8 mouse cellular contexts compared by ENCODE assay signal in the genomic region with DNA sequence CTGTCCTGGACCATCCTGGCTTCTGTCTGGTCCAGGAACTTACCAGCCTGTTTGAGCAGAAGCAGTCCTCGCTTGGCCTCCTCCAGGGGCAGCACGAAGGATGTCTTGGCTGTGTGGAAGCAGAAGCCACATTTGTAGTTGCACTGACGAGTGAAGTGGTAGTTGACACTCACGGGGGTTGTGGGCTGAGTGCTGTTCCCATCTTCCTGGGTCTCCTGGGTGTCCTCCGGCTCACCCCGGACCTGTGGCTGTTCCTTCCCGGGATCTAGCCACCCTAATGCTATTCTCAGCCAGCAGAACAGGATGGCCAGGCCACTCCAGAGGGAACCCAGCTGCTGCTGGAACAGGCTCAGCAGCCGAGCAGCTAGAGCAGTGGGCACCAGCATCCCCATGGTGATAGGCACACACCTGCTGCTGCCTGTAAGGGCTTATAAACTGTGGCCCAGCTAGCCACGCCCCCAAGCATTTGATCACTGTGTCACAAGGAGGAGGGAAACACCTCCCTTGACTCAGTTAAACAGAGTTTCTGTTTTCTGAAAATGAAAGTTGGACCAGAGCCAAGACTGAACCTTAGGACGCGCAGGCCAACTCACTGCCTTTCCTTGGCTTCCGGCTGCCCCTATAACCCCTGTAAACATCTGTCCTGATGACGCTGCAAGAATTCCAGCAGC. TPM values are rescaled to one million over a fixed set of nuclear protein-coding genes. Genes with fewer than 3 reads are reported as not detected.
DNase-seq lines count a peak whose midpoint lies in the region; ATAC-seq lines count a peak whose summit lies in the region.

A gene (minus strand): TSS at position 425 of the 671 bp plus-strand sequence.

- H3K9ac ChIP-seq in embryonic facial prominence, embryonic 13.5 days: no peak within 1 kb of the TSS
- H3K9ac ChIP-seq in heart, embryonic 12.5 days: no peak within 1 kb of the TSS
- 0 out of 2 replicates have a peak within 1 kb of the TSS, but pooled peaks have one; percentile 17 for H3K9ac ChIP-seq in kidney, embryonic 16.5 days (replicated peaks; ENCODE audit: low read length)

- ATAC-seq in embryonic facial prominence, embryonic 13.5 days (ENCODE audit: insufficient number of reproducible peaks, insufficient read depth, low FRiP score, low TSS enrichment, low read depth): peak; percentile 56; the same call in 1 of the 2 replicates
- peak; percentile 65; the same call in 1 of the 2 replicates for ATAC-seq in heart, embryonic 12.5 days (ENCODE audit: insufficient number of reproducible peaks, low FRiP score)
- ATAC-seq in kidney, embryonic 16.5 days (ENCODE audit: low FRiP score, low TSS enrichment): peak; percentile 84
- ATAC-seq in cerebellum, adult (ENCODE audit: insufficient number of reproducible peaks, low FRiP score, low TSS enrichment): no peak

- H3K9me3 ChIP-seq in embryonic facial prominence, embryonic 13.5 days: no peaks in the 10 kb centered on the region
- no peaks in the 10 kb centered on the region for H3K9me3 ChIP-seq in heart, embryonic 12.5 days (replicated peaks)
- H3K9me3 ChIP-seq in kidney, embryonic 16.5 days (ENCODE audit: low read length): no peaks in the 10 kb centered on the region

- H3K27me3 ChIP-seq in embryonic facial prominence, embryonic 13.5 days: no peaks in the 10 kb centered on the region
- H3K27me3 ChIP-seq in heart, embryonic 12.5 days (replicated peaks): no peaks in the 10 kb centered on the region
- H3K27me3 ChIP-seq in kidney, embryonic 16.5 days (ENCODE audit: insufficient read depth, low read length): no peaks in the 10 kb centered on the region

- DNase-seq in CD4-positive helper T cell, adult 2 months (ENCODE audit: low read depth, low spot score): peak; percentile 93
- peak; percentile 57 for DNase-seq in NIH3T3 (ENCODE audit: low read depth)
- peak; percentile 77 for DNase-seq in lung, postnatal 10 days
- DNase-seq in spleen, adult 18-20 months: peak; percentile 66 to 71

- H3K4me3 ChIP-seq in embryonic facial prominence, embryonic 13.5 days: no peak within 1 kb of the TSS
- no peak within 1 kb of the TSS for H3K4me3 ChIP-seq in heart, embryonic 12.5 days
- H3K4me3 ChIP-seq in kidney, embryonic 16.5 days (ENCODE audit: low read length): peak within 1 kb of the TSS; percentile 27

- H3K36me3 ChIP-seq in embryonic facial prominence, embryonic 13.5 days: no peaks in the 10 kb centered on the region
- no peaks in the 10 kb centered on the region for H3K36me3 ChIP-seq in heart, embryonic 12.5 days
- H3K36me3 ChIP-seq in kidney, embryonic 16.5 days (ENCODE audit: insufficient read depth, low read length): no peaks in the 10 kb centered on the region

- H3K4me2 ChIP-seq in embryonic facial prominence, embryonic 13.5 days: peak within 1 kb of the TSS; percentile 27
- H3K4me2 ChIP-seq in heart, embryonic 12.5 days: peak within 1 kb of the TSS; percentile 51
- peak within 1 kb of the TSS; percentile 44 for H3K4me2 ChIP-seq in kidney, embryonic 16.5 days (replicated peaks; ENCODE audit: low read depth, low read length)

- 44% methylated on average over 13 of the region's 13 CpGs for WGBS in embryonic facial prominence, embryonic 13.5 days
- WGBS in heart, embryonic 12.5 days: 51% methylated on average over 13 of the region's 13 CpGs
- 37% methylated on average over 13 of the region's 13 CpGs for WGBS in kidney, embryonic 16.5 days

- H3K4me1 ChIP-seq in embryonic facial prominence, embryonic 13.5 days: peaks cover 11% of the 10 kb centered on the region
- peaks cover 9% of the 10 kb centered on the region for H3K4me1 ChIP-seq in heart, embryonic 12.5 days (replicated peaks)
- peaks cover 14% of the 10 kb centered on the region for H3K4me1 ChIP-seq in kidney, embryonic 16.5 days (ENCODE audit: insufficient read depth, low read length)

- no peak within 1 kb of the TSS for H3K27ac ChIP-seq in embryonic facial prominence, embryonic 13.5 days
- H3K27ac ChIP-seq in heart, embryonic 12.5 days (ENCODE audit: poor library complexity, severe bottlenecking): peak within 1 kb of the TSS; percentile 16; the same call in 1 of the 2 replicates
- peak within 1 kb of the TSS; percentile 0; the same call in 1 of the 2 replicates for H3K27ac ChIP-seq in kidney, embryonic 16.5 days (ENCODE audit: low read length)

RNA-seq across cellular contexts. Expression of the gene that starts here (rescaled TPM):
- 0.41 and 0.70 TPM in 2 replicates for polyA plus RNA-seq in embryonic facial prominence, embryonic 13.5 days (2015; fragmentation: Nextera tagmentation; extraction: Ambion mirVana)
- 1.2 and 1.5 TPM in 2 replicates for polyA plus RNA-seq in heart, embryonic 12.5 days (2016; fragmentation: Nextera tagmentation; extraction: Ambion mirVana)
- polyA plus RNA-seq in kidney, embryonic 16.5 days (2015; fragmentation: Nextera tagmentation; extraction: Ambion mirVana): 27.3 and 28.0 TPM in 2 replicates

Comparison
In these comparisons a context has a peak if more than half of its experiments do, and no peak if none do; other contexts are left out.
1. RNA of the gene that starts here (polyA plus RNA-seq): 27.3 to 28.0 TPM in kidney, embryonic 16.5 days; 1.2 to 1.5 TPM in heart, embryonic 12.5 days and 0.41 to 0.70 TPM in embryonic facial prominence, embryonic 13.5 days; every median in the first group is over 10 times any median in the second.
2. Peak in ATAC-seq and H3K4me2 ChIP-seq in embryonic facial prominence, embryonic 13.5 days; RNA of the gene not detected or under 1 TPM.
3. Peak in every context shown above with its lines, with median percentiles within 50 percentile points of each other: DNase-seq and H3K4me2 ChIP-seq.